Comparison of ENCODE assay signal across 7 mouse cellular contexts in the genomic region with DNA sequence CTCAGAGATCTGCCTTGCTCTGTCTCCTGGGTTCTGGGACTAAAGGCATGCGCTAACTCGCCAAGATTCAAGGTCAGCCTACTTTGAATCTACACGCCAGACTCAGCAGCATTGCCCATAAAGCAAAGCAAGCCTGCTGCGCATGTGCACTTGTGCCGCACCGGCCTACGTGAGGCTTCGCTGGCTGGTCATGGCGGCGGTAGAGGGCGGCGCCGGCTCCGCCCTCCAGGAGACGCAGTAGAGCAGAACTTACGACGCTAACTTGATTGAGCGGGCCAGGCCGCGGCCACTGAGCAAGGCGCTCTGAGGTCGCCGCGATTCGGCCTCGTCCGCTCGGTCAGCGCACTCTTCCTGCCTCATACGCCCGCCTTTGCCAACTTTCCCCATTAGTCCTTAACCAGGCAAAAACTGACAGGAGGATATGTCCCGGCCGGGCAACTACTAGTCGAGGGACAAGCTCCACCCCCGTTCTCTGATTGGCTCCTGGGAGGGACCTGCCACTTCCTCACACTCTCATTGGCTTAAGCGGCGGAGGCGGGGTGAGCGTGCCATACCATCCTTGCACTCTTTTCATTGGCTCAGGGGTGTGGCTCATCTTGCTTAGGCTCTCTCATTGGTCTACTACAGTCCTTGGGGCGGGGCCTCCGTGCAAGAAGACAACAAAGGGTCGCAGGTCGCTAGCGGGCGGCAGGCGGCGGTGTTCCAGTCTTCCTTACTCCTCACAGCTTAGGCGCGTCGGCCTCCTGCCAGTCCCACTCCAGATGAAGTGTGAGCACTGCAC. TPM values are rescaled to one million over a fixed set of nuclear protein-coding genes. Genes with fewer than 3 reads are reported as not detected.
DNase-seq lines count a peak whose midpoint lies in the region; ATAC-seq lines count a peak whose summit lies in the region.

Narf (plus strand) TSS at position 690 of the 781 bp plus-strand sequence.

- peak within 1 kb of the TSS; percentile 76 for H3K4me3 ChIP-seq in embryonic facial prominence, embryonic 12.5 days
- H3K4me3 ChIP-seq in limb, embryonic 11.5 days (ENCODE audit: low read depth, low read length), result peak within 1 kb of the TSS; percentile 72
- peak within 1 kb of the TSS; percentile 76 for H3K4me3 ChIP-seq in midbrain, embryonic 14.5 days (replicated peaks; ENCODE audit: low read depth, low read length)

- no peaks in the 10 kb centered on the region for H3K27me3 ChIP-seq in embryonic facial prominence, embryonic 12.5 days
- H3K27me3 ChIP-seq in limb, embryonic 11.5 days (ENCODE audit: control insufficient read depth, insufficient read depth, low read length), result no peaks in the 10 kb centered on the region
- H3K27me3 ChIP-seq in midbrain, embryonic 14.5 days (ENCODE audit: control insufficient read depth, insufficient read depth, low read length), result no peaks in the 10 kb centered on the region

- no peaks in the 10 kb centered on the region for H3K9me3 ChIP-seq in embryonic facial prominence, embryonic 12.5 days
- H3K9me3 ChIP-seq in limb, embryonic 11.5 days (ENCODE audit: control insufficient read depth, low read length), result no peaks in the 10 kb centered on the region
- H3K9me3 ChIP-seq in midbrain, embryonic 14.5 days (ENCODE audit: control insufficient read depth, low read length), result no peaks in the 10 kb centered on the region

- peaks cover 17% of the 10 kb centered on the region; the same call in 1 of the 2 replicates for H3K36me3 ChIP-seq in embryonic facial prominence, embryonic 12.5 days
- H3K36me3 ChIP-seq in limb, embryonic 11.5 days (ENCODE audit: control insufficient read depth, insufficient read depth, low read length), result 0 out of 2 replicates have a peak, but pooled peaks cover 2% of the 10 kb centered on the region
- peaks cover 23% of the 10 kb centered on the region for H3K36me3 ChIP-seq in midbrain, embryonic 14.5 days (ENCODE audit: control insufficient read depth, insufficient read depth, low read length)

- peak within 1 kb of the TSS; percentile 54 for H3K4me2 ChIP-seq in embryonic facial prominence, embryonic 12.5 days (replicated peaks)
- H3K4me2 ChIP-seq in limb, embryonic 11.5 days (ENCODE audit: low read depth, severe bottlenecking), result peak within 1 kb of the TSS; percentile 47
- H3K4me2 ChIP-seq in midbrain, embryonic 14.5 days (ENCODE audit: low read length), result peak within 1 kb of the TSS; percentile 63

- peak; percentile 96 for DNase-seq in adrenal gland, postnatal 25 days
- peak; percentile 100 for DNase-seq in heart, adult 11 months
- peak; percentile 99 for DNase-seq in kidney, adult 18-20 months
- peak; percentile 97 for DNase-seq in limb, embryonic 11.5 days (ENCODE audit: low spot score)
- DNase-seq in midbrain, embryonic 14.5 days, result peak; percentile 99
- DNase-seq in spleen, adult 18-20 months, result peak; percentile 94 to 97

- under 1% methylated on average over 50 of the region's 50 CpGs for WGBS in embryonic facial prominence, embryonic 12.5 days
- under 1% methylated on average over 50 of the region's 50 CpGs for WGBS in limb, embryonic 11.5 days
- WGBS in midbrain, embryonic 14.5 days, result under 1% methylated on average over 50 of the region's 50 CpGs

- H3K4me1 ChIP-seq in embryonic facial prominence, embryonic 12.5 days, result peaks cover 7% of the 10 kb centered on the region; the same call in 1 of the 2 replicates
- H3K4me1 ChIP-seq in limb, embryonic 11.5 days (ENCODE audit: control insufficient read depth, insufficient read depth, low read length), result 0 out of 2 replicates have a peak, but pooled peaks cover 3% of the 10 kb centered on the region
- peaks cover 34% of the 10 kb centered on the region for H3K4me1 ChIP-seq in midbrain, embryonic 14.5 days (ENCODE audit: control insufficient read depth, insufficient read depth, low read length)

- H3K9ac ChIP-seq in embryonic facial prominence, embryonic 12.5 days, result peak within 1 kb of the TSS; percentile 78
- peak within 1 kb of the TSS; percentile 76 for H3K9ac ChIP-seq in limb, embryonic 11.5 days (ENCODE audit: low read length)
- H3K9ac ChIP-seq in midbrain, embryonic 14.5 days (replicated peaks; ENCODE audit: low read length), result peak within 1 kb of the TSS; percentile 90

- ATAC-seq in embryonic facial prominence, embryonic 12.5 days (ENCODE audit: insufficient number of reproducible peaks, insufficient read depth, low FRiP score, low TSS enrichment), result peak; percentile 99
- peak; percentile 100 for ATAC-seq in limb, embryonic 11.5 days (ENCODE audit: insufficient number of reproducible peaks, low FRiP score, low TSS enrichment, low read depth)
- ATAC-seq in midbrain, embryonic 14.5 days (ENCODE audit: low FRiP score, low TSS enrichment), result peak; percentile 99

- peak within 1 kb of the TSS; percentile 99 for H3K27ac ChIP-seq in embryonic facial prominence, embryonic 12.5 days
- peak within 1 kb of the TSS; percentile 97 for H3K27ac ChIP-seq in limb, embryonic 11.5 days (replicated peaks; ENCODE audit: low read depth, low read length)
- H3K27ac ChIP-seq in midbrain, embryonic 14.5 days (replicated peaks; ENCODE audit: low read depth, low read length), result peak within 1 kb of the TSS; percentile 100

RNA-seq across cellular contexts. Expression of gene Narf, which starts in this region (rescaled TPM):
- total RNA-seq in adrenal gland, postnatal 25 days (2021), result 23.4 and 33.1 TPM in 2 replicates
- 63.1 and 70.0 TPM in 2 replicates for polyA plus RNA-seq in embryonic facial prominence, embryonic 12.5 days (2016; fragmentation: Nextera tagmentation; extraction: Ambion mirVana)
- 60.1 and 68.8 TPM in 2 replicates for polyA plus RNA-seq in limb, embryonic 11.5 days (2014; fragmentation: Nextera tagmentation; extraction: Ambion mirVana)
- 65.7 and 103 TPM in 2 replicates for polyA plus RNA-seq in midbrain, embryonic 14.5 days (2014; fragmentation: Nextera tagmentation; extraction: Ambion mirVana)

Comparison
In these comparisons a context has a peak if more than half of its experiments do, and no peak if none do; other contexts are left out.
1. Peak in every context shown above with its lines: DNase-seq, ATAC-seq, H3K4me3 ChIP-seq and H3K27ac ChIP-seq.